Mouse (Mus musculus): ENCODE measurements around the gene Pdcd6. TPM values are rescaled to one million over a fixed set of nuclear protein-coding genes. Genes with fewer than 3 reads are reported as not detected.

Gene Pdcd6
- polyA plus RNA-seq (2015; fragmentation: Nextera tagmentation; extraction: Ambion mirVana), result 116 and 128 TPM in 2 replicates

GRCm38 (mm10) chr13:74317170-74317849, at the start of gene Pdcd6:
Gene Pdcd6, minus strand, starts transcription at chr13:74317580.

GRCm38 (mm10) chr13:74363859-74364235, 46.5 kb upstream of the Pdcd6 start, which contains the start of gene Lrrc14b:
Gene Lrrc14b, minus strand, starts transcription at chr13:74364005.

GRCm38 (mm10) chr13:74349566-74350434, 32.4 kb upstream of the Pdcd6 start, which contains the start of the genes Sdha and Ccdc127:
Gene Sdha, minus strand, starts transcription at chr13:74350280.
Gene Ccdc127, plus strand, starts transcription at chr13:74350309.

GRCm38 (mm10) chr13:74292167-74292566, 25.2 kb downstream of the Pdcd6 start, which contains the start of gene Ahrr:
Gene Ahrr, minus strand, starts transcription at chr13:74292331.

Other genes with a start within 250 kb of the Pdcd6 start
- gene Slc9a3, start 196.1 kb downstream of the Pdcd6 start, polyA plus RNA-seq (2015; fragmentation: Nextera tagmentation; extraction: Ambion mirVana), result 0.02 TPM in 1 of 2 replicates, not detected in the other
- 47.4 and 48.3 TPM in 2 replicates for gene Exoc3, start 108.8 kb downstream of the Pdcd6 start, polyA plus RNA-seq (2015; fragmentation: Nextera tagmentation; extraction: Ambion mirVana)
- gene Ahrr, start 25.2 kb downstream of the Pdcd6 start, polyA plus RNA-seq (2015; fragmentation: Nextera tagmentation; extraction: Ambion mirVana), result 1.1 and 1.4 TPM in 2 replicates
- 139 and 146 TPM in 2 replicates for gene Sdha, start 32.7 kb upstream of the Pdcd6 start, polyA plus RNA-seq (2015; fragmentation: Nextera tagmentation; extraction: Ambion mirVana)
- 34.7 and 41.7 TPM in 2 replicates for gene Ccdc127, start 32.7 kb upstream of the Pdcd6 start, polyA plus RNA-seq (2015; fragmentation: Nextera tagmentation; extraction: Ambion mirVana)
- gene Lrrc14b, start 46.4 kb upstream of the Pdcd6 start, polyA plus RNA-seq (2015; fragmentation: Nextera tagmentation; extraction: Ambion mirVana), result not detected in 2 replicates
- 1.7 and 1.9 TPM in 2 replicates for gene Zfp72, start 73.3 kb upstream of the Pdcd6 start, polyA plus RNA-seq (2015; fragmentation: Nextera tagmentation; extraction: Ambion mirVana)
- 90.3 and 133 TPM in 2 replicates for gene Ftl1-ps1, start 82.1 kb upstream of the Pdcd6 start, polyA plus RNA-seq (2015; fragmentation: Nextera tagmentation; extraction: Ambion mirVana)
- 10.3 and 10.4 TPM in 2 replicates for gene Zfp825, start 176.4 kb upstream of the Pdcd6 start, polyA plus RNA-seq (2015; fragmentation: Nextera tagmentation; extraction: Ambion mirVana)

All from urinary bladder, postnatal 0 days (tissue).